Mouse (Mus musculus) kidney, adult 8-10 months (tissue): ENCODE results near the gene Retn.

ENCODE experiments used
- DNase-seq, 2 experiments: peaks; one replicate each; pipeline ENCODE4 v3.0.0; 2022

Gene Retn

GRCm38 (mm10) chr8:3664405-3664804 is 8.8 kb downstream of the Retn start:
- DNase-seq, result no peak

DNA sequence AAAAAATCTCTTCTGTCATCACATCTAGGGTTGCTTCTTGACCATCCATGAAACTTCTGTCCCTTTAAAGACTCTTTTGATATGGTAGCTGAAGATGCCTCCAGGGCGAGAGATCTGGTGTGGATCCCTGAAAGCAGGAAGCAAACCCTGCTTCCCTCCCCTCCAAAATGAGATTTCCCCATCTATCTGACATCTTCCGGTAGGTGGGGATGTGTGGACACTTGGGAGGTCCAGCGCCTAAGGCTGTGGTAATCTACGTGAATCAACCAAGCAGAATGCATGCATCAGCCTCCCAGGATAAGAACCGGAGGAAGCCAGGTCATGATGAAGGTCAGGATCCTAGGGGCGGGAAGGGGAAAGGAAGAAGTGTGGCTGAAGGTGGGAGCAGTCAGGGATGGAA is 9.9 kb downstream of the Retn start, which contains the start of gene Mcemp1:
Gene Mcemp1 (plus strand): TSS at position 248 of the 400 bp plus-strand sequence.
- DNase-seq, result no peak

GRCm38 (mm10) chr8:3670388-3670787 is 14.8 kb downstream of the Retn start:
- no peak for DNase-seq

GRCm38 (mm10) chr8:3671980-3672491 is 16.5 kb downstream of the Retn start, which contains the start of gene Fcor:
TSS of gene Fcor (minus strand) at chr8:3672362.
- DNase-seq, result peak; percentile 70 to 89

DNA sequence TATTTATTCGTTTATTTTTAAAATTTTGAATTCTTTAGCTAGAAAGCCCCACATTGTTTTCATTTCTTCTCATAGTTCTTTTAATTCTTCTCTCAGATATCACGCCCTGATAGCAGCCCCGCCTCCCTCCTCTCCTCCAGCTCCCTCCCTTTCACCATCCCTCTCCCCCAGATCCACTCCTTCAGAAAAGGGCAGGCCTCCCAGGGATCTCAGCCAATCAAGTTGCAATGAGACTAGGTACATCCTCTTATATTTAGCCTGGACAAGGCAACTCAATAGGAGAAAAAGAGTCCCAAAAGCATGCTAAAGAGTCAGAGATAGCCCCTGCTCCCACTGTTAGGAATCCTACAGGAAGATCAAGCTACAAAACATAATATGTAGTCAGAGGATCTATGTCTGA is 19.1 kb downstream of the Retn start:
- DNase-seq, result no peak

GRCm38 (mm10) chr8:3676131-3676992 is 20.8 kb downstream of the Retn start, which contains the start of gene Trappc5:
TSS of gene Trappc5 (plus strand) at chr8:3676299.
- DNase-seq, result peak; percentile 91 to 94

GRCm38 (mm10) chr8:3676993-3677579 is 21.5 kb downstream of the Retn start:
- no peak for DNase-seq

DNA sequence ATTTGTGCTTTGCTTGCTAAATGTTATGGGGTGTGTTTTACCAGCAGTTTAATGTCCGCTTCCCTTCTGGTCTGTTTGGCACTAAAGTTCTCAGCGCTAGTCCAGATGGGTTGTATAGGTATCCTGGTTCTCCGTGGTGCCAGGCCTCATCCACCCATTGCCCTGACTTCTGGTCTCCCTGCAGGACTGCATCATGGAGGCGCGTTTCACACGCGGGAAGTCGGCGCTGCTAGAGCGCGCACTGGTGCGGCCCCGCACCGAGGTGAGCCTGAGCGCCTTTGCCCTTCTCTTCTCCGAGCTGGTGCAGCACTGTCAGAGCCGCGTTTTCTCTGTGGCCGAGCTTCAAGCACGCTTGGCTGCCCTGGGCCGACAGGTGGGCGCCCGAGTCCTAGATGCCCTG is 23.3 kb downstream of the Retn start:
- DNase-seq, result no peak

DNA sequence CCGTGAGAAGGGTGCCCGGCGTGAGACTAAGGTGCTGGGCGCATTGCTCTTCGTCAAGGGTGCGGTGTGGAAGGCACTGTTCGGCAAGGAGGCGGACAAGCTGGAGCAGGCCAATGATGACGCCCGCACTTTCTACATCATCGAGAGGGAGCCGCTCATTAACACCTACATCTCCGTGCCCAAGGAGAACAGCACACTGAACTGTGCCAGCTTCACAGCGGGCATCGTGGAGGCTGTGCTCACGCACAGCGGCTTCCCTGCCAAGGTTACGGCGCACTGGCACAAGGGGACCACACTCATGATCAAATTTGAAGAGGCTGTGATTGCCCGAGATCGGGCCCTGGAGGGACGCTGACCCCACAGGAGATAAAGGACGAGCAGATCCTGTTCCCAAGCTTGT is 23.7 kb downstream of the Retn start:
- no peak for DNase-seq

DNA sequence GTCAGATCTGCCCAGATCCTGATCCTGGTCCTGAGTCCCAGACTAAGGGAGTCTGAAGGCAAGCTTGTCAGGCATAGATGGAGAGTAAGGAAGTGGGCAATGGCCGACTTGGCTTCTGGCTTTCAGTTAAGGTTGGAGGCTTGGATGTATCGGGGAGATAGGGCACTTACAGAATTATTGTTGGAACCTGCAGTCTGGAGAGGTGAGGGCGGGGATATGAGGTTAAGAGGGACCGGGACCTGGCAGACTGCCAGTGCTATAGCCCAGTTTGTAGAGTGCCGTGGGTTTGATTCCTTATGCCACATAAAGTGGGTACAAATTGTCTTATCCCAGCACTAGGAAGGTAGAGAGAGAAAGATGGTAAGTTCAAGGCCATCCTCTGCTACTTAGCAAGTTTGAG is 24.1 kb downstream of the Retn start:
- DNase-seq, result no peak

- no peak for DNase-seq
Observed at GRCm38 (mm10) chr8:3682435-3682834, 26.9 kb downstream of the Retn start.

DNA sequence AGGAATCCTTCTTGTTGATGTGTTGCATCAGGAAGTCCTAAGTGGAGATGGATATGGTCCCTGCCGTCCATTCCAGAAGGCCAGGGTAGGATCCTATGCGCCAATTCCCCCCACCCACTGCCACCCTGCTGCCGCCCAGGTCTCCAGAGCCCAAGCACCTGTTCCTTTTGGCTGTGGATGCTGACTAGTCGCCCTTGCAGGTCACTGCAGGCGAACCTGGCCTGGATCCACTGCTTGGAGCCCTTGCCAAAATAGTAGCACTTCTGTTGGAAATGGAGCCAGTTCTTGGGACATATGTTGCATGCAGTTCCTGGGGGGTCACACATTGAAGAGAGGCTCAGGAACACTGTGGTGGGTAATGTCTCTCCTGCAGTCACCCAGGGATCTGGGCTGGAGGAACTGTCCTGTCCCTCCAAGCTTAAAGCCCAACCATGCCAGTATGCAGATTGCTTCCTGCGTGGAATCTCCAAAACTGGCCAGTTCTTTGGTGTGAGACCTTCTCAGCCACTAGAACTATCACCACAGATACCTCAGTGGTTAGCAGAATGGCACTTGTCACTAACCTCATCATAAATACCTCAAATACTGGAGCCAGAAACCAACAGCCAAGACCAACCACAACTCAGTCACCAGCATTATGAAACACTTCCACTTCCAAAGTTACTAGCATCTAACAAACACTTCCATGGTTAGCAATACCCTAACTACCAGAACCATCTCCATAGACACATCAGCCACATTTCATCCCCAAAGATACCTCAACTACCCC is 28.0 kb downstream of the Retn start:
- DNase-seq, result peak in 1 of 2 experiments; percentile 8

GRCm38 (mm10) chr8:3684530-3684929 is 29.0 kb downstream of the Retn start:
- DNase-seq, result no peak

DNA sequence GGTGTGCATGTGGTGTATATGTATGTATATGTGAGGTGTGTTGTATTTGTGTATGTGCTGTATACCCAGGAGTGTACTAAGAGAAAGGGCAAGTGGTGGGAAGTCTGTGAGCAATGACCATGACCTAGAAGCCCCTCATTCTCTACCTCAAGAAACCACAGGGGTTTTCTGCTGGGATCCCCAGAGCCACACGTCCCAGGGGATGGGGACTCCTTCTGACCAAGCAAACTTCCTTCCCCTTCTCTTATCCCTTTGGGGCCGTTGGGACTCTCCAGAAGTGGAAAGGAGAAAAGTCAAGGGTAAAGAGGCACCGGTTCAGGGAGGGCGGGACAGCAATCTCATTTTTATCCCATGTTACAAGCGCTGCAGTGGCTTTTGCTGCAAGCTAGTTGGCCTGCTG is 29.9 kb downstream of the Retn start:
- no peak for DNase-seq

GRCm38 (mm10) chr8:3687537-3687936 is 32.0 kb downstream of the Retn start:
- no peak for DNase-seq

DNA sequence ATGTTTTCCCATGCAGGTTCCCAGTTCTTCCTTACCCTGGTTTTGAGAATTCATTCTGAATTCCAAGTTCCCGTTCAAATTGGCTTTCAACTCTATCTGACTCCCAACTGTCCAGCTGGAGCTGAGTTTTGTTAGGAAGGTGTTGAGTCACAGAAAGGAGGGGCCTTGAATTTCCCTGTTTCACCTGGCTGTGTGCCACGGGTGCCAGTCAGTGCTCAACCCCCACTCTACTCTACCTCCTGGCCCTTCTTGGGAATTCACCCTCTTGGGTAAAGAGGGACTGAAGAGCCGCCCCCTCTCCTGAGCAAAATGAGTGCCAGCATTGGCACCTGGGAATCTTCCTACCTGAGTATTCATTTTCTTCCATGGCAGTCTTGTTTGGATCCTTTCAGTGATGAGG is 35.2 kb downstream of the Retn start:
- DNase-seq, result no peak

GRCm38 (mm10) chr8:3694121-3694520 is 38.6 kb downstream of the Retn start, which contains the start of gene Fcer2a:
TSS of gene Fcer2a (minus strand) at chr8:3694175.
- DNase-seq, result no peak

DNA sequence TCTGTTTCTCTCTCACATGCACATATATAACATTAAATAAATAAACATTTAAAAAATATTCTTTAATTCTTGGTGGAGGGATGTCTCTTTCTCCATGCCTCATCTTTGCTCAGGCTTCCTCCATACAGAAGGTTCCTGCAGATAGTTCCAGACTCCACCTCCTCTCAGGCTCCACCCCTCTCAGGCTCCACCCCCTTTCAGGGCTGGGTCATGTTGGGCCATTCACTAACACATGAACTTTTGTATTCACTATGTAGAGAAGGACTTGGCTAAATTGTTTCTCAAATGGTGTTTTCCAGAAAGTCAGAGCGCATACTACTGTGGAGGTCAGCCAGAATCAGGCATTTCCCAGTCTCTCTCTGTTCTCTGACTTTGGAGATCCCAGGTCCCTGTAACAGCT is 45.9 kb downstream of the Retn start:
- DNase-seq, result no peak

- peak in 1 of 2 experiments; percentile 12 for DNase-seq
Observed at GRCm38 (mm10) chr8:3705711-3706110, 50.1 kb downstream of the Retn start.

DNA sequence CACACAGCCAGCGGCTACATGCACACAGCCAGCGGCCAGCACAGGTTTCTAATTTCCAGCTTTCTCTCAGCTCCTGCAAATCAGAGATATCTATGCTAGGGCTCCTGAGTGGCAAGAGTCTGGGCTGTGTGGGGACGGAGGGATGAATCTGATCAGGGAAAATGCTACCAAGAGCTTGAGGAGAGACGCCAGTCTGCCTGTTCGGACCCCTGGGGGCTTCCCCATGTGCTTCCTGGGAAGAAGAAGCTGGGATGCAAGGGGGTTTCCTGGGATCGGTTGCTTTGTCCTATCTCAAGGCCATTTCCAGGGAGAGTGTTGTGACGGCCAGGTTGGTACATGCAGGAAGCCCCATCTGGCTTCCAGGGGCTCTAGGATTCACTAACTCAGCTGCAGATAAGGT is 52.0 kb downstream of the Retn start:
- DNase-seq, result no peak
